Mouse (Mus musculus): ENCODE data around the gene Eif4e2. TPM values are rescaled to one million over a fixed set of nuclear protein-coding genes. Genes with fewer than 3 reads are reported as not detected.

Gene Eif4e2
- polyA plus RNA-seq, 1 experiment from 2014 or later, result 146 TPM

- H3K4me2 ChIP-seq (replicated peaks; ENCODE audit: low read depth, low read length), result no peak overlapping the region
- no peak overlapping the region for H3K9ac ChIP-seq (replicated peaks; ENCODE audit: low read depth, low read length)
- peaks cover 15% of the 10 kb centered on the region for H3K27me3 ChIP-seq (ENCODE audit: control insufficient read depth, insufficient read depth, low read length)
- no peak overlapping the region for H3K27ac ChIP-seq (ENCODE audit: low read length)
- 36% methylated on average over 3 of the region's 3 CpGs for WGBS
- H3K4me1 ChIP-seq (ENCODE audit: control insufficient read depth, insufficient read depth, low read length), result peaks cover 9% of the 10 kb centered on the region; the same call in 1 of the 2 replicates
- no peaks in the 10 kb centered on the region for H3K9me3 ChIP-seq (ENCODE audit: control insufficient read depth, low read depth, low read length)
- H3K4me3 ChIP-seq (ENCODE audit: low read depth, low read length), result no peak overlapping the region
- ATAC-seq (ENCODE audit: insufficient number of reproducible peaks, insufficient read depth, low FRiP score, low read depth), result no peak
- H3K36me3 ChIP-seq (ENCODE audit: control insufficient read depth, insufficient read depth, low read length), result no peaks in the 10 kb centered on the region
These were observed 56.5 kb downstream of the Eif4e2 start for GRCm38 (mm10) chr1:87270204-87270603.

GRCm38 (mm10) chr1:87270641-87271467, 57.1 kb downstream of the Eif4e2 start:
- Histone ChIP-seq H3K4me1 (ENCODE audit: control insufficient read depth, insufficient read depth, low read length) (peaks cover 7% of the 10 kb centered on the region; the same call in 1 of the 2 replicates), H3K9me3 (ENCODE audit: control insufficient read depth, low read depth, low read length) (no peaks in the 10 kb centered on the region), H3K4me2 (replicated peaks; ENCODE audit: low read depth, low read length) (no peak overlapping the region), H3K27me3 (ENCODE audit: control insufficient read depth, insufficient read depth, low read length) (peaks cover 9% of the 10 kb centered on the region), H3K4me3 (ENCODE audit: low read depth, low read length) (no peak overlapping the region), H3K9ac (replicated peaks; ENCODE audit: low read depth, low read length) (no peak overlapping the region), H3K27ac (ENCODE audit: low read length) (0 out of 2 replicates have a peak overlapping the region, but pooled peaks have one; percentile 15), H3K36me3 (ENCODE audit: control insufficient read depth, insufficient read depth, low read length) (no peaks in the 10 kb centered on the region)
- peak; percentile 44; the same call in 1 of the 2 replicates for ATAC-seq (ENCODE audit: insufficient number of reproducible peaks, insufficient read depth, low FRiP score, low read depth)
- 17% methylated on average over 18 of the region's 20 CpGs for WGBS

- Histone ChIP-seq H3K4me2 (replicated peaks; ENCODE audit: low read depth, low read length) (no peak overlapping the region), H3K4me1 (ENCODE audit: control insufficient read depth, insufficient read depth, low read length) (peaks cover 7% of the 10 kb centered on the region; the same call in 1 of the 2 replicates), H3K27me3 (ENCODE audit: control insufficient read depth, insufficient read depth, low read length) (peaks cover 1% of the 10 kb centered on the region), H3K36me3 (ENCODE audit: control insufficient read depth, insufficient read depth, low read length) (no peaks in the 10 kb centered on the region), H3K4me3 (ENCODE audit: low read depth, low read length) (no peak overlapping the region), H3K9me3 (ENCODE audit: control insufficient read depth, low read depth, low read length) (no peaks in the 10 kb centered on the region), H3K9ac (replicated peaks; ENCODE audit: low read depth, low read length) (no peak overlapping the region), H3K27ac (ENCODE audit: low read length) (no peak overlapping the region)
- WGBS, result 79% methylated on average over 1 of the region's 1 CpGs
- ATAC-seq (ENCODE audit: insufficient number of reproducible peaks, insufficient read depth, low FRiP score, low read depth), result no peak
These were observed 57.9 kb downstream of the Eif4e2 start for GRCm38 (mm10) chr1:87271596-87271995.

GRCm38 (mm10) chr1:87272462-87272861, 58.7 kb downstream of the Eif4e2 start:
- Histone ChIP-seq H3K9me3 (ENCODE audit: control insufficient read depth, low read depth, low read length) (no peaks in the 10 kb centered on the region), H3K9ac (replicated peaks; ENCODE audit: low read depth, low read length) (no peak overlapping the region), H3K4me1 (ENCODE audit: control insufficient read depth, insufficient read depth, low read length) (peaks cover 7% of the 10 kb centered on the region; the same call in 1 of the 2 replicates), H3K27me3 (ENCODE audit: control insufficient read depth, insufficient read depth, low read length) (no peaks in the 10 kb centered on the region; the same call in 1 of the 2 replicates), H3K4me3 (ENCODE audit: low read depth, low read length) (no peak overlapping the region), H3K36me3 (ENCODE audit: control insufficient read depth, insufficient read depth, low read length) (no peaks in the 10 kb centered on the region), H3K27ac (ENCODE audit: low read length) (no peak overlapping the region), H3K4me2 (replicated peaks; ENCODE audit: low read depth, low read length) (no peak overlapping the region)
- WGBS, result 63% methylated on average over 3 of the region's 3 CpGs
- no peak for ATAC-seq (ENCODE audit: insufficient number of reproducible peaks, insufficient read depth, low FRiP score, low read depth)

- no peak for ATAC-seq (ENCODE audit: insufficient number of reproducible peaks, insufficient read depth, low FRiP score, low read depth)
- Histone ChIP-seq H3K27ac (ENCODE audit: low read length) (no peak overlapping the region), H3K4me2 (replicated peaks; ENCODE audit: low read depth, low read length) (no peak overlapping the region), H3K9ac (replicated peaks; ENCODE audit: low read depth, low read length) (no peak overlapping the region), H3K27me3 (ENCODE audit: control insufficient read depth, insufficient read depth, low read length) (no peaks in the 10 kb centered on the region), H3K9me3 (ENCODE audit: control insufficient read depth, low read depth, low read length) (no peaks in the 10 kb centered on the region), H3K4me1 (ENCODE audit: control insufficient read depth, insufficient read depth, low read length) (peaks cover 7% of the 10 kb centered on the region; the same call in 1 of the 2 replicates), H3K36me3 (ENCODE audit: control insufficient read depth, insufficient read depth, low read length) (no peaks in the 10 kb centered on the region), H3K4me3 (ENCODE audit: low read depth, low read length) (no peak overlapping the region)
- WGBS, result 70% methylated on average over 3 of the region's 3 CpGs
These were observed 59.8 kb downstream of the Eif4e2 start for GRCm38 (mm10) chr1:87273514-87273942.

GRCm38 (mm10) chr1:87274134-87274533, 60.4 kb downstream of the Eif4e2 start:
- no peak overlapping the region for H3K9ac ChIP-seq (replicated peaks; ENCODE audit: low read depth, low read length)
- peaks cover 7% of the 10 kb centered on the region; the same call in 1 of the 2 replicates for H3K4me1 ChIP-seq (ENCODE audit: control insufficient read depth, insufficient read depth, low read length)
- H3K36me3 ChIP-seq (ENCODE audit: control insufficient read depth, insufficient read depth, low read length), result no peaks in the 10 kb centered on the region
- H3K27ac ChIP-seq (ENCODE audit: low read length), result no peak overlapping the region
- ATAC-seq (ENCODE audit: insufficient number of reproducible peaks, insufficient read depth, low FRiP score, low read depth), result no peak
- 70% methylated on average over 4 of the region's 4 CpGs for WGBS
- H3K27me3 ChIP-seq (ENCODE audit: control insufficient read depth, insufficient read depth, low read length), result no peaks in the 10 kb centered on the region
- no peaks in the 10 kb centered on the region for H3K9me3 ChIP-seq (ENCODE audit: control insufficient read depth, low read depth, low read length)
- H3K4me3 ChIP-seq (ENCODE audit: low read depth, low read length), result no peak overlapping the region
- H3K4me2 ChIP-seq (replicated peaks; ENCODE audit: low read depth, low read length), result no peak overlapping the region

- WGBS, result 89% methylated on average over 12 of the region's 12 CpGs
- H3K4me1 ChIP-seq (ENCODE audit: control insufficient read depth, insufficient read depth, low read length), result peaks cover 7% of the 10 kb centered on the region; the same call in 1 of the 2 replicates
- no peak overlapping the region for H3K4me3 ChIP-seq (ENCODE audit: low read depth, low read length)
- no peak overlapping the region for H3K4me2 ChIP-seq (replicated peaks; ENCODE audit: low read depth, low read length)
- H3K9me3 ChIP-seq (ENCODE audit: control insufficient read depth, low read depth, low read length), result no peaks in the 10 kb centered on the region
- no peak overlapping the region for H3K27ac ChIP-seq (ENCODE audit: low read length)
- no peak overlapping the region for H3K9ac ChIP-seq (replicated peaks; ENCODE audit: low read depth, low read length)
- H3K36me3 ChIP-seq (ENCODE audit: control insufficient read depth, insufficient read depth, low read length), result no peaks in the 10 kb centered on the region
- ATAC-seq (ENCODE audit: insufficient number of reproducible peaks, insufficient read depth, low FRiP score, low read depth), result no peak
- H3K27me3 ChIP-seq (ENCODE audit: control insufficient read depth, insufficient read depth, low read length), result no peaks in the 10 kb centered on the region
These were observed 61.4 kb downstream of the Eif4e2 start for GRCm38 (mm10) chr1:87275151-87275550.

GRCm38 (mm10) chr1:87276056-87276455, 62.3 kb downstream of the Eif4e2 start:
- Histone ChIP-seq H3K4me2 (replicated peaks; ENCODE audit: low read depth, low read length) (no peak overlapping the region), H3K9me3 (ENCODE audit: control insufficient read depth, low read depth, low read length) (no peaks in the 10 kb centered on the region), H3K4me1 (ENCODE audit: control insufficient read depth, insufficient read depth, low read length) (peaks cover 3% of the 10 kb centered on the region; the same call in 1 of the 2 replicates), H3K9ac (replicated peaks; ENCODE audit: low read depth, low read length) (no peak overlapping the region), H3K4me3 (ENCODE audit: low read depth, low read length) (no peak overlapping the region), H3K27ac (ENCODE audit: low read length) (no peak overlapping the region), H3K27me3 (ENCODE audit: control insufficient read depth, insufficient read depth, low read length) (no peaks in the 10 kb centered on the region), H3K36me3 (ENCODE audit: control insufficient read depth, insufficient read depth, low read length) (no peaks in the 10 kb centered on the region)
- no peak for ATAC-seq (ENCODE audit: insufficient number of reproducible peaks, insufficient read depth, low FRiP score, low read depth)
- WGBS, result 43% methylated on average over 2 of the region's 2 CpGs

All from stomach, embryonic 14.5 days (tissue).